Mouse (Mus musculus) bone marrow macrophage, adult 2 months (primary cell): ENCODE data around the gene Sncg. TPM values are rescaled to one million over a fixed set of nuclear protein-coding genes. Genes with fewer than 3 reads are reported as not detected.
"Not testable (repeated sequence)": the region's sequence is repeated elsewhere in the genome, so short reads cannot be mapped to it uniquely, and the experiment has no call there.

Experiments
- H3K27ac ChIP-seq: 2 replicates; pipeline ENCODE4 v1.5.1; 2012; ENCODE audit warnings: low read depth, low read length; ENCODE audit not compliant: insufficient read depth
- H3K4me1 ChIP-seq: 2 replicates; pipeline ENCODE4 v1.6.1; 2012; ENCODE audit warnings: low read length; ENCODE audit not compliant: control insufficient read depth, insufficient read depth
- H3K4me3 ChIP-seq: 2 replicates; pipeline ENCODE4 v1.5.1; 2012; ENCODE audit warnings: mild to moderate bottlenecking, low read length, moderate library complexity; ENCODE audit not compliant: insufficient read depth
- CTCF ChIP-seq: IDR thresholded peaks from 2 replicates; pipeline ENCODE4 v1.5.1; 2012; ENCODE audit warnings: low read depth, mild to moderate bottlenecking, low read length, moderate library complexity
- POLR2A ChIP-seq: IDR thresholded peaks from 2 replicates; pipeline ENCODE4 v1.6.1; 2012; ENCODE audit warnings: mild to moderate bottlenecking, low read depth, low read length, borderline replicate concordance
- polyA plus RNA-seq: library from polyadenylated mRNA; stranded (reverse); fragments of >200 nt; gene quantifications from 2 replicates; pipeline ENCODE4 v1.2.4, GENCODE M21; 2012; ENCODE audit not compliant: missing spikeins, insufficient read depth, insufficient read length

The Sncg gene
- polyA plus RNA-seq, 1 experiment: not detected

DNA sequence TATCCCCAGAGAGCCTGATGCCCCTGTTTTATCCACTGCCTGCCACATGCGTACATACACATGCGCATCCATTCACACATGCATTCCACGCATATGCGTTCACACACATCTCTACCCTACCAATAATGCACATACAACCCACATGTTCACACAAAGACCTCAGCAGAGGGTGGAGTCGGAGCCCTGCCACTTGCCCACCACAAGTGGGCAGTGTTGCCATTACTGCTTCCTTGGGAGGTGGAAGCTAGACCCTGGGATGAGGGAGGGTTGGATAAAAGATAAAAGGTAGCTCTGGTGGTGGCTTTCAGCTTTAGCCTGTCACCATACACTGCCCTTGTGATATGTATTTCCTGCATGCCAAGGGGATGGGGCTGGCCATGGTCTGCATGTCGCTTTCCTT, 1.9 kb downstream of the Sncg start:
- Histone ChIP-seq H3K27ac (no peak overlapping the region), H3K4me1 (no peaks in the 10 kb centered on the region), H3K4me3 (no peak overlapping the region)
- no peak for TF ChIP-seq POLR2A
- TF ChIP-seq CTCF: peak; percentile 34; the same call in 1 of the 2 replicates

DNA sequence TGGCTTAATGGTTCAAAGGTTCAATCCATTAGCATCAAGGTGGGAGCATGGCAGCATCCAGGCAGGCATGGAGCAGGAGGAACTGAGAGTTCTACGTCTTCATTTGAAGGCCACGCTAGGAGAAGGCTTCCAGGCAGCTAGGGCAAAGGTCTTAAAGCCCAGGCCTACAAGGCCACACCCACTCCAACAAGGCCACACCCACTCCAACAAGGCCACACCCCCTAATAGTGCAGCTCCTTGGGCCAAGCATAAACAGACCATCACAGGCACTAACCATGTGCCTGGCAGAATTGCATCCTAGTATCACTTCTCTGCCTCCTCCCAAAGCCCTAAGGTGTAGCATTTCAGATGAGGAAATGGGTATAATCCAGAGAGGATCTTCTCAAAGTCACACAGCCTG, 2.8 kb downstream of the Sncg start:
- H3K4me1 ChIP-seq: no peaks in the 10 kb centered on the region
- no peak overlapping the region for H3K27ac ChIP-seq
- H3K4me3 ChIP-seq: no peak overlapping the region
- no peak for TF ChIP-seq POLR2A
- no peak for TF ChIP-seq CTCF

DNA sequence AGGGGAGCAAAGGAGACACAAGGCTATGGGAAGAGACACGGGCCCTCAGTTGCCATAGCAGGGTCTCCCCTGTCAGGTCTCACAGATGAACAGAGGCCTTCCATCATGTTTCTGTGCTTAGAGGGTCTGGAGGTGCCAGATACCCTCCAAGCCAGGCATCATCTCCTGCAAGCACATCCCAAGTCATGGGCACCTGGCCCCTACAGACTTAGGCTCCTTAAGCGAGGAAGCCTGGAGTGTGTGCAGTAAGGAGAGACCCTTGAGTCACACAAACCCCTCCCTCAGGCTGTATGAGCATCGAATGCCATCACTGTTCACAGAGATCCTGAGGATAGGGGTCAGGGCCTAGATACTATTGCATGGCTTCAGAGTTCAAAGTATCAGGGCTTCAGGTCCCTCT, 3.7 kb downstream of the Sncg start:
- no peak for TF ChIP-seq POLR2A
- no peak for TF ChIP-seq CTCF
- Histone ChIP-seq H3K27ac (no peak overlapping the region), H3K4me1 (no peaks in the 10 kb centered on the region), H3K4me3 (no peak overlapping the region)

DNA sequence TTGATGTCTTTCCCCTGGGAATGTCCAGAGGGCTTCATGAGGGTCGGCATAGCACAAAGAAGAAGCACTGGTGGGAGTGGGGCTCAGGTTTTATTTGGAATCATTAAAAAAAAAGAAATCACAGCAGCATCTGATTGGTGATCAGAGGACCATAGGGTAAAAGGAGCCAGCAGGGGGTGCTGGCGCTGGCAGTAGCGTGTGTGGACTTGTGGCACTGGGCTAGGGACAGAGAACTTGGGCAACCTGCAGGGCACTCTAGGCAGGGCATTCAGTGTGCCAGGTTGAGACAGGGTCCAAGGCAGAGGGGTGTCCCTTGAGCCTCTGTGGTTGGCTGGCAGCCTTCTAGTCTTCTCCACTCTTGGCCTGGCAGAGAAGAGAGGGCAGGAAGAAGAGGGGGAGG, 4.4 kb downstream of the Sncg start:
- Histone ChIP-seq H3K4me3 (no peak overlapping the region), H3K4me1 (no peaks in the 10 kb centered on the region), H3K27ac (no peak overlapping the region)
- TF ChIP-seq POLR2A: no peak
- TF ChIP-seq CTCF: no peak

DNA sequence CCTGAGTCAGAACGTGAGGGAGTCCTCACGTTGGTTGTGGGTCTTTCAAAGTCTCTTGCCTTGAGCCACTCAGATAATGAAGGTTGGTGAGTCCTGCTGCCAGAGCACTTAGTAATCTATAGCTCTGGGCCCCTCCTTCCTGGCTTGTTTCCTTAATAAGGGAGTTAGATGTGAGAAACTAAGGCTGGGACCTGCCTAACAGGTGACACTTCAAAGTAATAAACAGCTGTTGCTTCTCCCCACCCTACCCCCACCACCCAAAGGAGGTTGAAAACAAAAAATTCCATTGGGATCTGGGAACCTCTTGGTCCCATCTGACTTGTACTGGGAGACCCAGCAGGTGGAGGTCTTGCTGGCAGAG, 9.5 kb downstream of the Sncg start:
- H3K27ac ChIP-seq: no peak overlapping the region
- no peak overlapping the region for H3K4me3 ChIP-seq
- no peak for TF ChIP-seq CTCF
- peaks cover 7% of the 10 kb centered on the region for H3K4me1 ChIP-seq

DNA sequence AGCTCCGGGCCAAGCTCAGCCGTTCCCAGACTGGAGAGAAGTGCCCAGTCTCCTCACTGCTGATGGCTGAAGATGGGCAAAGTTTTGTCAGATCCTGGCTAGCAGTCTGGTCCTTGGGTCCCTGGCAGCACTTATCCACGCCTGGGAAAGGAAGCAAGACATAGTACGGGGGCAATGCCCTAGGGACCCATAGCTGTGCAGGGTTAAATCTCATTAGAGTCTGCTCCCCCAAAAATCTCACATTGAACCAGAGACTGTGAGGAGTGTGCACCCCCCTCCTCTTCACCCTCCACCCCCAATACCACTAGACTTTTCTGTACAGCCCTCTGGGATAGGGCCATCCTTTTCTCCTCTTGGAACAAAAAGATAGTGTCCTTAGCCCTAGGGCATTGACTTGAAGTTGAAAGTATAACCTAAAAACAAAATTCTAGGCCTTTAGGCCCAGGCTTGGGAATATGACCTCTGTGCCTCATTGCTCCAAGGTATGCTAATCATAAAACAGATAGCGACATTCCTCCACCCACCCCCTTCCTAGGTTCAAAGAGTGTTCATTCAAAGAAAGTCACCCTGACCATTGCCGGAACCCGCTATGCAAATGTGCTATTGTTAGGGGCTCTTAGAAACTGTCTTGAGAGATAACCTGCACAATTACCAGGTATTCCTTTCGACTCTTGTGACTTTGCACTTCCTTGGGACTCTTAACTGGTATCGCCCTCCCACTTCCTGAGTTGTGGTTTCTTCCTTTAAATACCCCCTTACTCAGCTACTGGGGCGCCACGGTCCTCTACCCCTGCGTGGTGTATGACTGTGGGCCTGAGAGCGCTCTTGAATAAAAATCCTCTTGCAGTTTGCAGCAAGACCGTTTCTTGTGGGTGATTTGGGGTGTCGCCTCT, 10.1 kb downstream of the Sncg start:
- not testable (repeated sequence) for H3K4me1 ChIP-seq, H3K4me3 ChIP-seq, H3K27ac ChIP-seq

DNA sequence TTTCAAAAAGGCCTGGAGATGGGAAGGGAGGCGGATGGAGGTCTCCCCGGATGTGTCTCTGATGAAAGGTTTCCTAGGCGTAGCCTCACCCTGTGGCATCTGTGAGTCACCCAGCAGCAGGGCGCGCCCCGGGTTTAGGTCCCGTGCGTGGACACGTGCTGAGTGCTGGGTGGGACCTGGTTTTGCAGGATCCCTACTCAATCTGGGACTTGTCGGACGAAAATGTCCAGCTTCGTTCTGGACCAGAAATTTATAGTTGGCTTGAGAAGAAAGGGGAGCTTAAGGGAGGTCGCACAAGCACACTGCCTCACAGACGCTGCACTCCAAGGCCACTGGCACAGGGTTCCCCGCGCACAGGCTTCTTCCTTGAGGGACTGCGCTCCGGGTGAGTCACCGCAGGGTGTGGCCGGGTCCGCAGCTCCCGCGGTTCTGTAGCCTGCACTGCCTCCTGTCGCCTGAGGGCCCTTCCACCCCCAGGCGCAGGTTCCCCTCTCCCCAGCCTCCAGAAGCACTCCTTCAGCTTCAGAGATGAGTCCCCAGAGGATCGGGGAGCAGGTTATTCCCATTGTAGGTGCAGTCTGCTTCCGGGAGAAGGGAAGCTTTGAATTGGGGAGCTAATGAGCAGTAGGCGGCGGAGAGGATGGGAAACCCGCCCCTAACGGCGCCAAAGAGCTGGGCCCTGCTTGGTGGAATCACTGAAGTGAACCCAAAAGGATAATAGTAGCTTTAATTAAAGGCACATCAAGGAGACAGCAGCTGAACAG, 10.9 kb downstream of the Sncg start:
- no peak for TF ChIP-seq POLR2A
- TF ChIP-seq CTCF: peak; percentile 39; the same call in 1 of the 2 replicates
- H3K4me3 ChIP-seq: peak overlapping the region; percentile 55
- peak overlapping the region; percentile 72 for H3K27ac ChIP-seq

DNA sequence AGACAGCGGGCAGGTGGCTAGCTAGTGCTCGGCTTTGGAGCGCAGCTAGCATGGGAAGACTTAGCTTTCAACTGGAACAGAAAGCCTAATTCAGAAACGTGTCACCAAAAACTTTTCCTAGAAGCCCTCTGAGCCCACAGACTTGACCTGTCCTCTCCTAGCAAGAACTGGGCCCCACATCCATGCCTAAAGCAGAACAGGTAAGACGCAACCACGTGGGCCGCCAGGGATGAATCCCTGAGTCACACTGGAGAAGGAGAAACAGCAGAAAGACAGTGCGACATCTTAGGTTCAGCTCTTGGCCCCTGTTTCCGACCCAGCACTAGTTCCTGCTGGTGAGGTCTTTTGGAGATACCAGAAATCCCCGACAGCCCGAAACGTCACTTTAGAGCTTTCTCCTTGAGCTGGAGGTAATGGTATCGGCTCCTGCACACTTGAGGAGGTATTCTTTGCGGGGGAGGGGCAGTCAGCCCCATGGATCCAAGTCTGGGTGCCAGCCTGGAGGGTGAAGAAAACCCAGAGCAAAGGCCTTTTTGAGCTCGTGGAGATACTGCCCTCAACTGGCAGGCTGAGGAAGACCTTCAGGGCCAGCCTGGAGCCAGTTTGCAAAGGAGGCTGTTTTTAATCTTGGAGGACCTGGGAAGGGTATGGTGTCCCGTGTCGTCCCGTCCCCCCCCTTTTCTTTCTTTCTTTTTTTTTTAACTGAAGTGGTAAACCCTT, 11.7 kb downstream of the Sncg start:
- TF ChIP-seq CTCF (peak; percentile 73), POLR2A (no peak)
- peak overlapping the region; percentile 14 for H3K27ac ChIP-seq
- peak overlapping the region; percentile 55 for H3K4me3 ChIP-seq
- H3K4me1 ChIP-seq: peaks cover 7% of the 10 kb centered on the region

More for the DNA sequence above, 10.9 kb downstream of the Sncg start:
- peaks cover 7% of the 10 kb centered on the region for H3K4me1 ChIP-seq

DNA sequence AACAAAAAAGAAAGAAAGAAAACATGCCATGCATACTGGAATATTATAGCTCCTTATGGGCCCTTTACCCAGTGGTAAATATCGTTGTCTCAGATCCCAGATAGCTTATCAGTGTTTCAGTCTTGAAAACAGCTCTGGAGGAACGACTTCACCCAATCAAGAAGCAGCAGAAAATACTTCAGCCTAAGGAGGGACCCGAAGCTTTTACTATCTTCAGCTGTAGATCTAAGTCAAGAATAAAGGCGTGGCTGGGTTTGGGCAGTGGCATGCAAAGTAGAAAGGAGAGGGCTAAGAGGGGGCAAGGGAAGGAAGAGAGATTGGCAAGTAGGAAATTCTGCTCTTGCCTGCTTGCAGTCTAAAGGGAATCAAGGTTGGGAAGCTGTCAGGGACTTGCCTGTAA, 12.5 kb downstream of the Sncg start:
- Histone ChIP-seq H3K4me1 (peaks cover 7% of the 10 kb centered on the region), H3K4me3 (no peak overlapping the region), H3K27ac (no peak overlapping the region)
- TF ChIP-seq CTCF (no peak), POLR2A (no peak)

DNA sequence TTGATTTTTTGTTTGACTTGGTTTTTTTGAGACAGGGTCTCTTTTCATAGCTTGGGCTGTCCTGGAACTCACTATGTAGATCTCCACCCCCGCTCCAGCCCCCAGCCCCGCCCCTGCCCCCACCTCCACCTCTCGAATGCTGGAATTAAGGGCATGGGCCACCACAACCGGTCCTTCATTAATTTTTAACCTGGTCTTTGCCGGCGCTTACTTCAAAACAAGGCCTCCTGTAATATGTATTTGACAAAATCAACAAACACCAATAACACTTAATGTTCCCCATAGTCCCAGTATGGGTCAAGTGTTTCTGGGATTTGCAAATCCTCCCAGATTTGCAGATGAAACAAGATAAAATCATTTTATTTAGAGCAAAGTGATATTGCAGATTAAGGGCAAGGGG, 14.3 kb downstream of the Sncg start:
- H3K4me1 ChIP-seq: peaks cover 7% of the 10 kb centered on the region
- no peak for TF ChIP-seq CTCF
- TF ChIP-seq POLR2A: no peak
- no peak overlapping the region for H3K27ac ChIP-seq
- no peak overlapping the region for H3K4me3 ChIP-seq
